Mouse (Mus musculus) liver, embryonic 14.5 days (tissue): Measurements from ENCODE around the gene Trp53i13. TPM values are rescaled to one million over a fixed set of nuclear protein-coding genes. Genes with fewer than 3 reads are reported as not detected.

ENCODE experiments used
- ATAC-seq: fragments of 200-750 bp; cut with Nextera tagmentation; 2 replicates; pipeline ENCODE4 v1.8.0; 2017; ENCODE audit warnings: moderate number of reproducible peaks, mild to moderate bottlenecking, moderate library complexity; ENCODE audit not compliant: insufficient read depth
- DNase-seq, 3 experiments: peaks; one replicate each; pipeline ENCODE4 v3.0.0-alpha.2; 2012 to 2013; ENCODE audit warnings: low read depth in 3 of 3, low spot score in 3 of 3
- H3K27ac ChIP-seq: fragments of 300-500 bp; sonication (generic); 2 replicates; pipeline ENCODE4 v1.5.1; 2014; ENCODE audit warnings: moderate library complexity, mild to moderate bottlenecking, control low read depth, inconsistent platforms
- H3K27me3 ChIP-seq: fragments of 300-500 bp; sonication (generic); 2 replicates; pipeline ENCODE4 v1.6.1; 2014; ENCODE audit warnings: mild to moderate bottlenecking, low read length, moderate library complexity; ENCODE audit not compliant: control insufficient read depth, insufficient read depth
- H3K36me3 ChIP-seq: fragments of 300-500 bp; sonication (generic); replicated peaks from 2 replicates; pipeline ENCODE4 v1.6.1; 2014; ENCODE audit warnings: low read depth; ENCODE audit not compliant: control insufficient read depth, insufficient read depth
- H3K4me1 ChIP-seq, 2 experiments: fragments of 200-500 bp in 1 of 2; fragments of 300-500 bp in 1 of 2; sonication (generic) in 1 of 2; replicated peaks; 2 replicates each; pipeline ENCODE4 v1.6.1; 2012 to 2014; ENCODE audit warnings: antibody characterized with exemption in 1 of 2, inconsistent platforms in 1 of 2, low read length in 1 of 2; ENCODE audit not compliant: control insufficient read depth in 2 of 2, insufficient read depth in 2 of 2
- H3K4me2 ChIP-seq: fragments of 300-500 bp; sonication (generic); 2 replicates; pipeline ENCODE4 v1.6.1; 2014; ENCODE audit warnings: low read depth, mild to moderate bottlenecking, control low read depth, moderate library complexity
- H3K4me3 ChIP-seq, 2 experiments: fragments of 200-500 bp in 1 of 2; fragments of 300-500 bp in 1 of 2; sonication (generic) in 1 of 2; 2 replicates each; pipeline ENCODE4 v1.5.1; 2012 to 2014; ENCODE audit warnings: low read depth in 2 of 2, low read length in 2 of 2, mild to moderate bottlenecking in 2 of 2, control low read depth in 1 of 2, inconsistent platforms in 1 of 2, moderate library complexity in 1 of 2; ENCODE audit not compliant: insufficient read depth in 1 of 2
- H3K9ac ChIP-seq: fragments of 300-500 bp; sonication (generic); replicated peaks from 2 replicates; pipeline ENCODE4 v1.6.1; 2014; ENCODE audit warnings: mild to moderate bottlenecking, control low read depth, moderate library complexity
- H3K9me3 ChIP-seq: fragments of 300-500 bp; sonication (generic); 2 replicates; pipeline ENCODE4 v1.6.1; 2016; ENCODE audit warnings: low read length, mixed read lengths; ENCODE audit not compliant: control insufficient read depth
- CTCF ChIP-seq: IDR thresholded peaks from 2 replicates; pipeline ENCODE4 v1.5.1; 2016; ENCODE audit warnings: antibody characterized with exemption, low read depth, control low read depth
- EP300 ChIP-seq: IDR thresholded peaks from 2 replicates; pipeline ENCODE4 v1.6.1; 2016; ENCODE audit warnings: antibody characterized with exemption, low read depth
- WGBS: fragments of 180-500 bp; shearing (Covaris S2); extraction: QIAGEN DNeasy Blood & Tissue Kit; methylation state at CpG from one replicate; pipeline ENCODE4 v1.1.7; 2014; ENCODE audit not compliant: insufficient replicate concordance; 5-methylcytosine and 5-hydroxymethylcytosine counted together
- polyA plus RNA-seq, 2 experiments: library from polyadenylated mRNA; depleted of rRNA in 1 of 2; stranded (reverse) in 1 of 2; unstranded in 1 of 2; fragments of >200 nt; fragmentation: Nextera tagmentation in 1 of 2; extraction: Ambion mirVana in 1 of 2; gene quantifications; 2 replicates each; pipeline versions ENCODE4 v1.2.1 to v1.2.3; 2012 to 2014

Trp53i13 gene
- polyA plus RNA-seq, 2 experiments = 3.3 to 3.5 TPM

DNA sequence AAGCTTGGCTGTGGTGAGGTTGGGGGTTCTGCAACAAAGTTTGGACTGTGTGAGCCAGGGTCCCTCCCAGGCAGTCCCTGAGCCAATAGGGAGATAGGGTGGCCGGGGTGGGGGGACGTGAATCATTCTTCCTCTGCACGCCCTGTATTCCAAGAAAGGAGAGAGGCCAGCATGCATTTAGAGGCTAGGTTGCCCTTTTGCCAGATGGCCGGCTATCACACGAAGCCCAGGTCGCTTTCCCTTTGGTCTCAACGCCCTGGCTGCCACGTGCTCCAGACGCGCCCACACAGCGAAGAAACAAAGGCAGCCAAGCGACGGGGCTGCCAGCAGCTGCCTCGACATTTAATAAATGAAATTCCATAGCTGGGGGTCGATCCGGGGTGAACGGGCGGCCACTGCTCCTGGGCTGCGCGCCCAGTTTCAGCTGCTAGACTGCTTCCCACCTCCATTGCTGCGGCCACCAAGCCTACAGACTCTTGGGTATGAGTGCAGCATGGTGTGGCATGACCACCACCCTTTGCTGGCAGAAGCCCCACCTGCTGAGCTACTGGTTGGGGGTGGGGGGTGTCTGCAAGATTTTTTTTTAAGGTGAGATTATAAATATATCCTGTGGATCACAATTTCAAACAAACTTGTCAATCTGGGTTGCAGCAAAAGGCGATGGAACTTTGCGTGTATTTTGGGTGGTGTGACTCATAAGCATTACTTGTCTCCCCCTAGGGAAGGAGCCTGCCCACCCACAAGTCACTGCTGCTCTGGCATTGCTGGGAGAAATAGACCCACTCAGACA, 24.1 kb downstream of the Trp53i13 start:
- no peak for TF ChIP-seq EP300
- TF ChIP-seq CTCF = no peak
- DNase-seq (no peak), ATAC-seq (peak; percentile 19; the same call in 1 of the 2 replicates)
- Histone ChIP-seq H3K9me3 (no peaks in the 10 kb centered on the region), H3K4me1 (peaks cover 7 to 27% of the 10 kb centered on the region in 2 experiments; a peak in 3 of 4 replicates), H3K27ac (no peak overlapping the region), H3K4me3 (peak overlapping the region; percentile 31 to 82), H3K9ac (peak overlapping the region; percentile 71), H3K4me2 (peak overlapping the region; percentile 82), H3K27me3 (peaks cover 25% of the 10 kb centered on the region), H3K36me3 (no peaks in the 10 kb centered on the region)
- 1% methylated on average over 23 of the region's 23 CpGs for WGBS

GRCm38 (mm10) chr11:77491123-77491501, 24.7 kb downstream of the Trp53i13 start:
- under 1% methylated on average over 13 of the region's 13 CpGs for WGBS
- DNase-seq (peak; percentile 54 to 68 (median 59)), ATAC-seq (peak; percentile 40)
- Histone ChIP-seq H3K36me3 (no peaks in the 10 kb centered on the region), H3K4me3 (peak overlapping the region; percentile 18 to 20), H3K4me1 (peaks cover 7 to 25% of the 10 kb centered on the region in 2 experiments; a peak in 3 of 4 replicates), H3K9me3 (no peaks in the 10 kb centered on the region), H3K27me3 (peaks cover 25% of the 10 kb centered on the region), H3K9ac (no peak overlapping the region), H3K27ac (no peak overlapping the region), H3K4me2 (peak overlapping the region; percentile 82)
- peak; percentile 98 for TF ChIP-seq CTCF
- no peak for TF ChIP-seq EP300

DNA sequence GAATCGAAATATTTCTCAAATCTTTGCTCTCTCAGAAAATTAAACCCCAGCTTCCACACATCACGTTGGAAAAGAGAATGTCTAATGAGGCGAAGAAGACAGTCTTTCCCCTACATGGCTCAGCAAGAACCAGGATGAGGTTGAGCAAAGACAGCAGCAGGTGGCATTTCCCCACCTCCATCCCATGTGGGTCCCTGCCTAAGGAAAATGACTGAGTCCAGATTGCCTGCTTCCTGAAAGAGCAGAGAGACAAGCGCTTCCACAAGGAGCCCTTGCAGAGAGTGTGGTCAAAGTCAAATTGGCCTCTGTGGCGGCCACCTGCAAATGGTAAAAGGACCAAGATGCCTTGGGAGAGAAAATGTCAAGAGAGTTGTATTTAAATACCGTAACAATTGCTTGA, 25.3 kb downstream of the Trp53i13 start:
- TF ChIP-seq CTCF = no peak
- no peak for TF ChIP-seq EP300
- Histone ChIP-seq H3K36me3 (no peaks in the 10 kb centered on the region), H3K9me3 (no peaks in the 10 kb centered on the region), H3K27me3 (peaks cover 25% of the 10 kb centered on the region), H3K9ac (no peak overlapping the region), H3K4me1 (peaks cover 7 to 25% of the 10 kb centered on the region in 2 experiments; a peak in 3 of 4 replicates), H3K4me2 (no peak overlapping the region; the same call in 1 of the 2 replicates), H3K27ac (no peak overlapping the region), H3K4me3 (no peak overlapping the region)
- DNase-seq (no peak), ATAC-seq (no peak)
- 60% methylated on average over 6 of the region's 6 CpGs for WGBS

GRCm38 (mm10) chr11:77489591-77490235, 26.1 kb downstream of the Trp53i13 start, which contains the start of gene Ankrd13b:
Gene Ankrd13b (minus strand): TSS chr11:77489678.
- Histone ChIP-seq H3K4me2 (peak within 1 kb of the TSS; percentile 93), H3K9me3 (no peaks in the 10 kb centered on the region), H3K4me3 (peak within 1 kb of the TSS; percentile 55 to 72), H3K36me3 (no peaks in the 10 kb centered on the region), H3K4me1 (peaks cover 7 to 21% of the 10 kb centered on the region in 2 experiments; a peak in 3 of 4 replicates), H3K27ac (no peak within 1 kb of the TSS), H3K9ac (peak within 1 kb of the TSS; percentile 57), H3K27me3 (peaks cover 25% of the 10 kb centered on the region)
- under 1% methylated on average over 57 of the region's 87 CpGs for WGBS
- DNase-seq (no peak), ATAC-seq (no peak)
- no peak for TF ChIP-seq EP300
- no peak for TF ChIP-seq CTCF
